Mouse (Mus musculus) frontal cortex, postnatal 10 days (tissue): ENCODE measurements around the gene Mgea5.
A peak's percentile ranks its signal among the peaks of the same experiment; 100 is the strongest.

Experiments used
- DNase-seq, 2 experiments: peaks; one replicate each; pipeline ENCODE4 v3.0.0; 2022; ENCODE audit warnings: low spot score in 2 of 2, mixed read lengths in 1 of 2

Mgea5 gene

DNA sequence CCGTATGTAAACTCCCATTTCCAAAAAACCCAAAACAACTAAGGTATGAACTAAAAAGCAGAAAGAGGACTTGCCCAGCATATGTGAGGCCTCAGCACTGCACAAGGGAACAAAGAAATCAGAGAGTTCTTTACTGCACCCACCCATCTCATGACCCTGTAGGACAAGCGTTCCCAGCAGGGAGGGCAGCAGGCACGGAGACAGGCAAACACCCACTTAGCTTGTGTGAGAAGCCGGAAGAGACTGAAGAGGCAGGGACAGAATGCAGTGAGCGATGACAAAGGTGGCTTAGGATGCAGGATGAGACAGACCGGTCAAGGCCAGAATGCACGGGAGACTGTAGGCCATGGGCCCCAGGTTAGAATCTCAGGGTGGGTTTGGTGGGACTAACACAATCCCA, 52.0 kb downstream of the Mgea5 start:
- DNase-seq, result no peak

DNA sequence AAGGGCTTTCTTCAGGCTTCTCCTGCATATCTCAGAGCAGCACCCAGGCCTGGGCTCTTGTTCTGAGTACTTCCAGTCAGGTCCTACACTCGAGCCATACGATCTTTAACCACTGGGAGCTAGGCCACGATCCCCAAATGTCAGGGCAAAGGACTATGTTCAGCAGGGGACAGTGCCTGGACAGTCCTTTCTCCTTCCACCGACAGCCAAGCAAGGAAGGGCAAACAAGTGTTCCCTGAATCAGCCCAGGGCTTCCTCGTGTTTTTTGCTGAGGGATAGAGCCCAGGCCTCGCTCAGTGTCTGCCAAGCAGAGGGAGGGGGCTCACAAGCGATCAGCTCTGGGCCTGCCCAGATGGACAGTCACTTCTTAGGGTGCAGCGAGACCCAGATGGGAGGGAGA, 53.6 kb downstream of the Mgea5 start:
- DNase-seq, result no peak

GRCm38 (mm10) chr19:45727231-45727630, 56.4 kb downstream of the Mgea5 start:
- DNase-seq, result no peak

- DNase-seq, result no peak
These were observed 57.9 kb downstream of the Mgea5 start for GRCm38 (mm10) chr19:45725677-45726277.

GRCm38 (mm10) chr19:45722188-45722587, 61.4 kb downstream of the Mgea5 start:
- DNase-seq, result no peak

DNA sequence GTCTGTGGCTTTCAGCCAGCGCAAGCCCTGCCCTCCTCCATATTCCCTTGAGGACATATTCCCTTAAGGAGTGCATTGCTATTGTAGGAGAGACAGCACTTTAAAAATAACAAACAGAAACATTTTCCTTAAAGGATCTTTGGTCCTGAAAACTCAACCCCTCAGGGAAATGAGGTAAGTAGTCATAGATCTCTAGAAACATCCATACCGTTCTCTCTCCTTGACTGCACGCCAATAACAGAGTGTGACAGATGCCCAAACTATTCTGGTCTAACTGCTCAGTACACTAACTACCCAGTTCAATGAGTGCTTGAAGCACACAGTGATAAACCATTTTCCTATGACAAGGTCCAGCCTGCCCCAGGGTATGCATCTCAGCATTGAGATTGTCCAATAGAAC, 65.4 kb downstream of the Mgea5 start:
- DNase-seq, result no peak

DNA sequence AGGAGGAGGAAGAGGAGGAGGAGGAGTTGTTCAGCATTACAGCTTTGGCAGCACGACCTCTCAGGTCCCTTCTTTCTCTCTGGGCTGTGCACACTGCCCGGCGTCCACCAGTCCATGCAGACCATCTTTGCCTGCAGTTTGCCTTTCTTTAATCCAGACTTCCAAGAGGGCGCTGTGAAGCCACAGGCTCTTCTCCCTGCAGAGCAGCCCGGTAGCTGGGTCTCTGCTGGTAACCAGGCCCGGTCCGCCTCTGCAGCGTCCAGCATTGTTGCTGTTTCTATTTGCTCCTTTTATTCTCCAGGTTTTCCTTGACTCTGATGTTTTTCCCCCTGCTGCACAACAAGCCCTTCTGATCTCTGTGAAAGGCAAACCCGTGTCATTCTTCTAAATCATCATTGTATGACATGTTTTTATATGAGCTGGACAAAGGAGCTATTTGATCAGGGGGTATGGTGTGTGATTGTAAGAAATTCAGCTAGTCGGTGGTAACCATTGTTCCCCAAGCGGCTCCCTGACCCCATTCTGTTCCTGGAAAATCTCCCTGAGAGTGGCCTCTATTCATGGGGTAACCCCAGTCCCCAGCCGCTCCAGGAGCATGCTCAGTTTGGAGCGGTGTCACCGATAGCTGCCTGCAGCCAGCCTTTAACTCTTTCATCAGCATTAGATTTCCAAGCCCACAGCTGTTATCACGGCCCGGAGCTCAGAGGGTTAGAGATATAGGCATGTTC, 66.0 kb downstream of the Mgea5 start:
- peak; percentile 30 to 43 for DNase-seq

DNA sequence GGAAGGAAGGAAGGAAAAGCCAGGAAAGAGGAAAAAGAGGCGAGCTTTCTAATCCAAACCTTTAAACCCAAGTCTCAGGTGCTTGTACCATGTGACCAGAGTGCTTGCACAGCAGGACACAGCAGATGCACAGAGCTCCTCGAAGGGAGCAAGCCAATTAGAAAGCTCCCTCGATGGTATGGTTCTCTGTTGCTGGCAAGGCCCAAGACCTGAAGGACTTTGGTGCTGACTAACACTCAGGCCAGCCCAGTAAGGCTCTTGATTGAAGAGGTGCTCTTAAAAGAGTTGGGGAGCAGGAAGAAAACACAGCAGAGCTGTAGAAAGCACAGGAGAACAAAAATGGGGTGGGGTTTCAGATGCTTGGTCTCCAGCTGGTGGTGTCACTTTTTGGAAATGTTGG, 74.9 kb downstream of the Mgea5 start:
- no peak for DNase-seq
